Mouse (Mus musculus) ES-CJ7 (cell line): ENCODE measurements at regions not wholly inside any gene's neighbourhood (a gene's known extent, or its start where the extent isn't known, plus 50 kb on each side); places are given as distances from the start of the nearest gene placed in this dataset.

Experiments used
- DNase-seq: peaks from one replicate; pipeline ENCODE4 v3.0.0; 2011; ENCODE audit warnings: low read depth, low spot score

GRCm38 (mm10) chr4:106859476-106859875, 51.0 kb upstream of the Ssbp3 start:
- peak; percentile 98 for DNase-seq

GRCm38 (mm10) chr4:106858357-106859088, 52.0 kb upstream of the Ssbp3 start:
- peak; percentile 84 for DNase-seq

- DNase-seq = peak; percentile 50
Observed at GRCm38 (mm10) chr4:106855771-106856170, 51.0 kb upstream of the Acot11 start.

- DNase-seq = peak; percentile 64
Observed at GRCm38 (mm10) chr4:106854361-106855309, 49.8 kb upstream of the Acot11 start.
